Mouse (Mus musculus) liver, adult (tissue): ENCODE measurements around the gene Smchd1.

Experiments used
- GATA4 ChIP-seq: IDR thresholded peaks from 2 replicates; pipeline ENCODE4 v1.6.1; 2014; ENCODE audit warnings: mild to moderate bottlenecking, low read length; ENCODE audit not compliant: insufficient replicate concordance

Smchd1 gene

DNA sequence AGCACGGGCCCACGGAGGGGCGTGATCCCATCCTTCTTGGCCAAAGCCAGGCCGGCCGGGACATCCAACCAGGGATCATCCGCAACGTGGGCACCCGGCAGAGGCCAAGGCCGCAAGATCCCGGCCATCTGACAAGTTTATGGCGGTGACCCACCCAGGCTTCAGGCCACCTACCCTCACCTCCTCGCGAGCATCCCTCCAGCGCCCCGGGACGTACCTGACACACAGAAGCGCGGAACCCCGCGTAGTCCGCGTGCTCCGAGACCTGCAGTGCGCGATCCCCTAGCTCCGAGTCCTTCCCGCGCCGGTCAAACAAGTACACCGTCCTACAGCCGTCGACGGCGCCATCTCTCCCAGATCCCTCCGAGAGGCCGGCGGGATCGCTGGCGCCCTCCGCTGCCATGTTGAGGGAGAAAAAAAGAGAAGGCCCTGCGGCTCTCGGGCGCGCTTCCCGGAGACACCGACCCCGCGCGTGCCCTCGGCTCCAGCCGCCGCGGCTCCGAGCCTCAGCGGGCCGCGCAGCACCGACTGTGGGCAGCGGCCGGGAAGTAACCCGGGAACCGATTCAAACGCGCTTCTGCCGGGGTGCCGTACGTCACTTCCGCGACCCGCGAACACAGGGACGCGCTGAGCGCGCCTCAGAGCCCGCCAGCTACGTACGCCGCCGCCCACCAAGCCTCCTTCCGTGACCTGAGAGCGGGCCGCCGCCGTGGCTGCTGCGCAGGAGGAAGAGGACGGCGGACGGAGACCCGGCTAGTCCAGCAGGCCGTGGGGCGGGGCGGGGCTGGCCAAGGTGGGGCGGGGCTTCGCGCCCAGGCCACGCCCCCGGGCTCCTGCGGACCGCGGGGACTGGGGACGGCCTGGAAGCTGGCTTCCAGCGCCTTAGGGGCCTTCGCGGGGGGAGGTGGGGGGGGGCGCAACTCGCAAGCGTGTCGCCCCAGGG lies at the start of gene Smchd1:
Smchd1 (minus strand) TSS at position 582 of the 943 bp plus-strand sequence.
- TF ChIP-seq GATA4: peak; percentile 10; the same call in 1 of the 2 replicates

DNA sequence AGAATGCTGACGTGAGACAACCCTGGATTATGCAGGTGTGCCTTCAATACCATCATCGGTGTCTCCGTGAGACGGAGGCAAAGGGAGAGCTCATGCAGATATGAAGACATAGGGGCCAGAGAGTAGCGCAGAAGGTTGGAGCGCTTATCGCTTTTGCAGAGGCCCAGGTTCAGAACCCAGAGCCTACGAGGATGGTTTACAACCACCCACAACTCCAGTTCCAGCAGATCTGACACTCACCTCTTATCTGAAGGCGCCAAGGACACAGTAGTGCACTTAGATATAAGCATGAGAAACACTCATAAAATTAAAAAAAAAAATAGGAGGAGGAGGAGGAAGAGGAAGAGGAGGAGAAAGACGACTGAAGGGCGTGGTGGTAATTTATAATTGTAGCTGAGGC lies 35.2 kb upstream of the Smchd1 start:
- no peak for TF ChIP-seq GATA4

DNA sequence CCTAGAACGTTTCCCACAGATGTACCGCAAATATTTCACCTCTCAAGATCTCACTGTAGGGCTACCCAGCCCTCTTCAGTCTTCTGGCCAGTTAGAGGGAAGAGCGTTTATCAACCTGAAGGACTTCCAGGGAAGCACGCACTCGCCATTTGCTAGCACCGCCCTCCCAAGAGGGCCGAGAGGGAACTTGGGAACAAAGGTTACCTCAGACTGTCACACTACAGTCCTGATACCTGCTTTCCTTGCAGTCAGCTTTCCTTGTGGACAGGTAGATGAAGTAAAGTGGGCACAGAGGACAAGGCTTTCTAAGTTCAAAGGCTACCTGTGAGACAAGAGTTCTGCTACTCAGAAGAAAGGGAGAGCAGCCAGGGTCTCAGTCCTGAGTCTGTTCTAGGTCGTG lies 31.7 kb upstream of the Smchd1 start:
- no peak for TF ChIP-seq GATA4

DNA sequence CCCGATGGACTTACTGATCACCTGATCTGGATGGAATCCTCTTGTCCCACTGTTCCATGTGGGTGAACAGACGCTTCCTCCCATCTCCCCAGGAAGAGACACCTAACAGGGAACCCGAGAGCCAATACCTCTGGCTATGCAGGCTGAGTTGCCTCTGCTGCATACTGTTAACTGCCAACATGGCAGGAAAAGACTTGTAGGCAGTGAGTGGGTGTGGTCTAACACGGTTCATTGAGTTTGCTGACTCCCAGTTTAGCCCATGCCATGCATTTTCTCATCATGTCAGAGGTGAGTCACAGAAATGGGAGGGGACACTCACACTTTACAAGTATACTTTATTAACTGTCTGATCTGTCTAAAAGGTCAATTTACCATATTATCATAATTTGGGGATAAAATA lies 20.6 kb upstream of the Smchd1 start:
- TF ChIP-seq GATA4: no peak

DNA sequence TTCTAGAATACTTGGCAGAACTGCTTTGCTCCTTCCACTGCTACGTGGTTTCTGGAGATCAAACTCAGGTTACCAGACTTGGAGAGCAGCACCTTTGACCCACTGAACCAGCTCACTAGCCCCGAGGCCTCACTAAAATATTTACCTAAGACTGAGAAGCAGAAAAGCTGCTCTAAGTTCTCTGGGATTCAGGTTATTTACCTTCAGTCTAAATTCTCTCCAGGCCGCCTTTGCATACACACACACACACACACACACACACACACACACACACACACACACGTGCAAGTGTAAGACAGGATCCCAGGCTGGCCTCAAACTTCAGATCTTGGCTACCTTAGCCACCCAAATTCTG lies 16.2 kb upstream of the Smchd1 start:
- no peak for TF ChIP-seq GATA4

DNA sequence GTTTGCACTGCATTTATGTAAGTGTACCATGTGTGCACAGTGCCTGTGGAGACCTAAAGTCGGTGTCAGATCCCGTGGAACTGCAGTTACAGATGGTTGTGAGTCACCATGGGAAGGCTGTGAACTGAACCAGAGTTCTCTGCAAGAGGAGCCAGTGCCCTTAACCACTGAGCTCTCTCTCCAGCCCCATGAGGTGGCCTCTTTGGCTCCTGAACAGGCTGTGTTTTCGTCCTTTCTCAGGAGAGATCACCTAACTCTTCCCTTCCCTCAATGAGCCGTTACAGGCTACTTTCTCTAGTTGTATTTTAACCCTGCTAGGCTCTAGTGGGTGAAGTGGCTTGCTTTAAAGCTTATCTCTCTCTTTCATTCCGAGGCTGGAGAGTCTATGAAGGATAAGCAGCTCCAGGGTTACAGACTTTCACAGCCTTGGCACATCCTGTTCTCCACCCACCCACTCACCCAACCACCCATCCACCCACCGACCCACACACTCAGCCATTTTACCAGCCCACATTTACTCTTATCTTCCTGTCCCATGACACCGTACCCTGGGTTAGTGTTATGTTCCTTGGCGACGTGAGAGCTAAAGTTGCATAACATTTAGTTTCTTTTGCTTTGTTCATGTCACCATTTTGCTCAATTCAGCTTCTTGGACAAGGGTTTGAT lies 15.7 kb upstream of the Smchd1 start:
- no peak for TF ChIP-seq GATA4

GRCm38 (mm10) chr17:71489703-71490461 lies 14.7 kb upstream of the Smchd1 start:
- TF ChIP-seq GATA4: no peak

DNA sequence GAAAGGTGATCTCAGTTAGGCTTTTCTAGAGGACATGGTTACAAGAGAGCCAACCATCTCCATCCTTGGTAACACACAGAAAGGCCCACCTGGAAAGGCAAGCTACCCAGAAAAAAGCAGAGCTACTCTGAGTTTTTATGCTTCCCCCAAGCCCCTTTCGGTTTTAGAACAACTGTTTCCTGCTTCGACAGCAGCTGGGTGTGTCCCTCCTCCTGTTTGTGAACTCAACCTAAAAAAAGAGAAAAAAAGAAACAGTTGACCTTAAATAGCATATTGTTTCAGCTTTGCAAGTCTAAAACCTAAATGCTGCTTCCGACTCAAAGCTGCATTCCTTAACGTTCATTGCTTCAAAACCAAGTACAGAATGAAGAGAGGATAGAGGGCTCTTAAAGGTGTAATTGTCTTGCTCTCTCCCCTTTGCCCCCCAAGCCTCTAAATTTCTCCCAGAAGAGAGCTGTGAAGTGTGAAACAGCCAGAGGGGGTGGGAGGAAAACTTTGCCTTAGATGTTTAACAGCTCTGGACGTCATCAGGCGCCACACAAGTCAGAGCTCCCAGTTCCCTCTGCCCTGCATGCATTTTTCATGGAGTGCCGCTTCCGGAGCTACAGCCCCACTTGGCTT lies 11.2 kb upstream of the Smchd1 start:
- TF ChIP-seq GATA4: no peak

DNA sequence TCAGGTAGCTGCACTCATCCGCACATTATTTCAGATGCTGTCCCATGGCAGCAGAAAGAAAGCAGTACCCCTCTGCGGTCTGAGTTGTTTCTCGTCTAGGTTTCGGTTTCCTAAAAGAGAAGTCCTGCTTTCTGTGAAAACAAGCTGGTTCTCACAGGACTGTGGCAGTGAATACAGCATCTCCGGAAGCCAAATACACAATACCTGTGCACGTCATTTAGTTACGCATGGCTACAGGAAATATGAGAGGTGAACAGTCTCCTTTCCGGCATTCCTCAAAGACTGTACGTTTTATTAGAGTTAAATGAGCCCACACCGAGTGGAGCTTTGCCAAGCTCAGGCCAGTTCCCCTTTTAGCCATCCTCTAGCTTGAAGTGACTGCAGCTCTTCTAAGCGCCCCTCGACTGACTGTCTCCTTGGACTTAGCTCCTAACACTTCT lies 10.7 kb upstream of the Smchd1 start:
- no peak for TF ChIP-seq GATA4

DNA sequence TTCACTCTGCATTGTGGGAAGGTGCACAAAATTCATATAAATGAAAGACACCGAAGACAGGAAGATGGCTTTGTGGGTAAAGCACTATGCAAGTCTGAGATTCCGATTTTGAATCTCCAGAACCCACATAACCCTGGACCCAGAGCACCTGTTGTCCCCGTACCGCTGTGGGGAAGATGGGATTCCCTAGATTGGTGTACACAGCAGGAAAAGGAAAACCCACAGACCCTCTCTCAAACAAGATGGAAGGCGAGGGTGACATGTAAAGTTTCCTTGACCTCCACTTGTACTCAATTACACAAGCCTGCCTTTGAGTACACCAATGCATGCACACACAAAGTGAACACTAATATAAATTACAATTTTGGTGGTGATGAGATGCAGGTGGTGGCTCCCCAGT lies 9.6 kb upstream of the Smchd1 start:
- TF ChIP-seq GATA4: no peak

- TF ChIP-seq GATA4: no peak
These were observed 8.4 kb upstream of the Smchd1 start for GRCm38 (mm10) chr17:71483418-71484060.

GRCm38 (mm10) chr17:71479381-71479901 lies 4.3 kb upstream of the Smchd1 start:
- TF ChIP-seq GATA4: no peak

GRCm38 (mm10) chr17:71477481-71477880 lies 2.3 kb upstream of the Smchd1 start:
- no peak for TF ChIP-seq GATA4

DNA sequence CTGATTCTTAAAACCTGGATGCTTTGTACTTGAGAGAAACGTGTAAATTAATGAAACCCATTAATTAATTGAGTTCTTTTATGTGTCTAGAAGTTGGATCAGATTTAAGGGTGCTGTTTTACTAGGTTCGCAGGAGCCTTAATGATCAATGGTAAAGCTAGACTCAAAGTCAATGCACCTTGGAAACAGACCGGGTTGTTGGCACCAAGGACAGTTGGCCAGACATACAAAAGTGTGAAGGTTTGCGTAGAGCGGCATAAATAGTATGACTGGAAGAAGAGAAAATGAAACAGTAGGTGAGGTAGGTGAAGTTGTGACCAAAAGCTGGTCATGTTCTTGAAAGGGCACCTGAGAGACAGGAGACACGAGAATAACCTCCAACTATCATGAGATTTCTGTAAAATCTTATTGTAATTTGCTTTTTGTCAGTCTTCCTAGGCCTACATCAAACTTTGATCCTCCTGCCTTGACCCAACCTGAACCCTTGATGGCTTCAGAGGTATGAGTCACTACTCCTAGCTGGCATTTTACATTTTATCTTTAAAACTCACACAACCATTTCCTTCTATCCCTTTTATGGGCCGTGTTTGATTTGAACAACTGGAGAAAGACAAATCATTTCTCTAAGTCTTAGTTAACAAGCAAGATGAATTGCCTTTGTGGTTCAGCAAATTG lies 1.3 kb upstream of the Smchd1 start:
- no peak for TF ChIP-seq GATA4
